Mouse (Mus musculus) spleen, adult 2 months (tissue): ENCODE data around the gene Sbk2.

Source experiments
- CTCF ChIP-seq: fragments of 200-500 bp; IDR thresholded peaks from 2 replicates; pipeline ENCODE4 v1.5.1; 2011; ENCODE audit warnings: mild to moderate bottlenecking, inconsistent platforms; ENCODE audit not compliant: insufficient read depth, insufficient read length, insufficient replicate concordance; ENCODE audit errors: extremely low read depth
- POLR2A ChIP-seq: fragments of 200-500 bp; IDR thresholded peaks from 2 replicates; pipeline ENCODE4 v1.6.1; 2011; ENCODE audit warnings: low read depth, low read length, inconsistent platforms

- TF ChIP-seq CTCF, result no peak
- no peak for TF ChIP-seq POLR2A
Observed at GRCm38 (mm10) chr7:4975455-4975854, 11.2 kb upstream of the Sbk2 start.
